Mouse (Mus musculus) MEL (cell line): Measurements from ENCODE around the gene Gm10837. TPM values are rescaled to one million over a fixed set of nuclear protein-coding genes. Genes with fewer than 3 reads are reported as not detected.

Experiments
- DNase-seq: peaks from one replicate; pipeline ENCODE4 v3.0.0; 2011; ENCODE audit warnings: low read depth, low spot score
- H3K27ac ChIP-seq: 2 replicates; pipeline ENCODE4 v1.5.1; 2012; ENCODE audit warnings: low read depth, mild to moderate bottlenecking, control low read depth, low read length, moderate library complexity; ENCODE audit not compliant: control insufficient read depth
- H3K27me3 ChIP-seq, 2 experiments: fragments of 150-350 bp in 1 of 2; sonication (generic) in 1 of 2; 2 replicates each; pipeline ENCODE4 v1.6.1; 2012; ENCODE audit warnings: low read length in 2 of 2, mild to moderate bottlenecking in 2 of 2, improper control_type of control experiment in 1 of 2, moderate library complexity in 1 of 2; ENCODE audit not compliant: insufficient read depth in 2 of 2, control insufficient read depth in 1 of 2
- H3K36me3 ChIP-seq, 2 experiments: 2 replicates each; pipeline ENCODE4 v1.6.1; 2012 to 2014; ENCODE audit warnings: low read length in 2 of 2, improper control_type of control experiment in 1 of 2, inconsistent platforms in 1 of 2, mild to moderate bottlenecking in 1 of 2; ENCODE audit not compliant: insufficient read depth in 2 of 2, control insufficient read depth in 1 of 2
- H3K4me1 ChIP-seq, 2 experiments: fragments of 150-350 bp in 1 of 2; sonication (generic) in 1 of 2; 2 replicates each; pipeline ENCODE4 v1.6.1; 2012; ENCODE audit warnings: low read length in 2 of 2, improper control_type of control experiment in 1 of 2, mild to moderate bottlenecking in 1 of 2; ENCODE audit not compliant: insufficient read depth in 2 of 2, control insufficient read depth in 1 of 2
- H3K4me3 ChIP-seq, 2 experiments: fragments of 150-350 bp in 1 of 2; sonication (generic) in 1 of 2; 2 replicates each; pipeline ENCODE4 v1.5.1; 2012; ENCODE audit warnings: low read depth in 2 of 2, low read length in 2 of 2, mild to moderate bottlenecking in 2 of 2, moderate library complexity in 2 of 2, control low read depth in 1 of 2, improper control_type of control experiment in 1 of 2; ENCODE audit not compliant: control insufficient read depth in 1 of 2, insufficient read depth in 1 of 2
- H3K79me2 ChIP-seq: 2 replicates; pipeline ENCODE4 v1.6.1; 2012; ENCODE audit warnings: mild to moderate bottlenecking, low read length, moderate library complexity; ENCODE audit not compliant: control insufficient read depth, poor library complexity, insufficient read depth
- H3K9ac ChIP-seq: 2 replicates; pipeline ENCODE4 v1.6.1; 2012; ENCODE audit warnings: low read depth, mild to moderate bottlenecking, control low read depth, low read length, moderate library complexity; ENCODE audit not compliant: control insufficient read depth, poor library complexity, severe bottlenecking
- H3K9me3 ChIP-seq: fragments of 150-350 bp; sonication (generic); replicated peaks from 2 replicates; pipeline ENCODE4 v1.6.1; 2012; ENCODE audit warnings: mild to moderate bottlenecking, low read length, improper control_type of control experiment, moderate library complexity; ENCODE audit not compliant: insufficient read depth
- BHLHE40 ChIP-seq: IDR thresholded peaks from 2 replicates; pipeline ENCODE4 v1.6.1; 2012; ENCODE audit warnings: low read depth, mild to moderate bottlenecking, inconsistent platforms, low read length, improper control_type of control experiment, borderline replicate concordance
- CHD1 ChIP-seq: IDR thresholded peaks from 2 replicates; pipeline ENCODE4 v1.6.1; 2012; ENCODE audit warnings: low read depth, mild to moderate bottlenecking, inconsistent platforms, low read length, improper control_type of control experiment
- CHD2 ChIP-seq: IDR thresholded peaks from 2 replicates; pipeline ENCODE4 v1.6.1; 2011; ENCODE audit warnings: low read length, improper control_type of control experiment
- CTCF ChIP-seq, 3 experiments: IDR thresholded peaks in 2 of 3; conservative IDR thresholded peaks in 1 of 3; 2 replicates each; pipeline ENCODE4 v1.5.1; 2011 to 2012; ENCODE audit warnings: low read length in 3 of 3, low read depth in 2 of 3, mild to moderate bottlenecking in 2 of 3, improper control_type of control experiment in 1 of 3, inconsistent platforms in 1 of 3, mixed read lengths in 1 of 3, moderate library complexity in 1 of 3; ENCODE audit not compliant: control insufficient read depth in 1 of 3, insufficient read depth in 1 of 3, poor library complexity in 1 of 3, severe bottlenecking in 1 of 3
- E2F4 ChIP-seq: IDR thresholded peaks from 2 replicates; pipeline ENCODE4 v1.6.1; 2011; ENCODE audit warnings: low read depth, low read length, improper control_type of control experiment, borderline replicate concordance
- ELF1 ChIP-seq: IDR thresholded peaks from 2 replicates; pipeline ENCODE4 v1.6.1; 2014; ENCODE audit warnings: low read depth, mild to moderate bottlenecking, inconsistent platforms, low read length, improper control_type of control experiment, moderate library complexity
- EP300 ChIP-seq, 2 experiments: IDR thresholded peaks; 2 replicates each; pipeline ENCODE4 v1.6.1; 2011; ENCODE audit warnings: improper control_type of control experiment in 2 of 2, low read length in 2 of 2, low read depth in 1 of 2, mild to moderate bottlenecking in 1 of 2
- ETS1 ChIP-seq: IDR thresholded peaks from 2 replicates; pipeline ENCODE4 v1.6.1; 2012; ENCODE audit warnings: low read depth, mild to moderate bottlenecking, inconsistent platforms, low read length, improper control_type of control experiment, moderate library complexity
- GABPA ChIP-seq: IDR thresholded peaks from 2 replicates; pipeline ENCODE4 v1.6.1; 2012; ENCODE audit warnings: low read depth, mild to moderate bottlenecking, inconsistent platforms, low read length, improper control_type of control experiment, moderate library complexity
- GATA1 ChIP-seq: IDR thresholded peaks from 2 replicates; pipeline ENCODE4 v1.6.1; 2011; ENCODE audit warnings: low read depth, low read length, improper control_type of control experiment
- HCFC1 ChIP-seq: IDR thresholded peaks from 2 replicates; pipeline ENCODE4 v1.6.1; 2012; ENCODE audit warnings: low read depth, mild to moderate bottlenecking, inconsistent platforms, low read length, improper control_type of control experiment, moderate library complexity
- KAT2A ChIP-seq: conservative IDR thresholded peaks from 2 replicates; pipeline ENCODE4 v1.6.1; 2012; ENCODE audit warnings: low read depth, low read length, improper control_type of control experiment, inconsistent platforms
- MAFK ChIP-seq: IDR thresholded peaks from 2 replicates; pipeline ENCODE4 v1.6.1; 2011; ENCODE audit warnings: low read depth, mild to moderate bottlenecking, low read length, improper control_type of control experiment, borderline replicate concordance
- MAX ChIP-seq: IDR thresholded peaks from 2 replicates; pipeline ENCODE4 v1.6.1; 2011; ENCODE audit warnings: low read length, improper control_type of control experiment
- MAZ ChIP-seq: IDR thresholded peaks from 2 replicates; pipeline ENCODE4 v1.6.1; 2012; ENCODE audit warnings: low read depth, mild to moderate bottlenecking, inconsistent platforms, low read length, improper control_type of control experiment
- MXI1 ChIP-seq: IDR thresholded peaks from 2 replicates; pipeline ENCODE4 v1.6.1; 2011; ENCODE audit warnings: mild to moderate bottlenecking, low read depth, low read length, improper control_type of control experiment
- MYB ChIP-seq: IDR thresholded peaks from 2 replicates; pipeline ENCODE4 v1.6.1; 2011; ENCODE audit warnings: mild to moderate bottlenecking, low read depth, low read length, improper control_type of control experiment
- MYC ChIP-seq: IDR thresholded peaks from 2 replicates; pipeline ENCODE4 v1.6.1; 2011; ENCODE audit warnings: low read depth, mild to moderate bottlenecking, low read length, improper control_type of control experiment, moderate library complexity
- NELFE ChIP-seq: IDR thresholded peaks from 2 replicates; pipeline ENCODE4 v1.6.1; 2011; ENCODE audit warnings: low read depth, low read length, improper control_type of control experiment
- POLR2AphosphoS5 ChIP-seq: IDR thresholded peaks from 2 replicates; pipeline ENCODE4 v1.6.1; 2012; ENCODE audit warnings: low read depth, borderline replicate concordance, mild to moderate bottlenecking, inconsistent platforms, low read length, moderate library complexity, mixed read lengths
- SIN3A ChIP-seq: IDR thresholded peaks from 2 replicates; pipeline ENCODE4 v1.6.1; 2012; ENCODE audit warnings: low read length, improper control_type of control experiment, inconsistent platforms
- TAL1 ChIP-seq: IDR thresholded peaks from 2 replicates; pipeline ENCODE4 v1.6.1; 2012; ENCODE audit warnings: mild to moderate bottlenecking, inconsistent platforms, low read length, moderate library complexity, mixed read lengths
- TBP ChIP-seq: IDR thresholded peaks from 2 replicates; pipeline ENCODE4 v1.8.0; 2011; ENCODE audit warnings: low read depth, low read length, improper control_type of control experiment
- TCF12 ChIP-seq: IDR thresholded peaks from 2 replicates; pipeline ENCODE4 v1.6.1; 2014; ENCODE audit warnings: low read depth, mild to moderate bottlenecking, inconsistent platforms, low read length, improper control_type of control experiment, moderate library complexity
- UBTF ChIP-seq: IDR thresholded peaks from 2 replicates; pipeline ENCODE4 v1.6.1; 2012; ENCODE audit warnings: low read depth, mild to moderate bottlenecking, inconsistent platforms, low read length, improper control_type of control experiment, moderate library complexity, borderline replicate concordance; ENCODE audit not compliant: insufficient read depth
- USF1 ChIP-seq: IDR thresholded peaks from 2 replicates; pipeline ENCODE4 v1.6.1; 2014; ENCODE audit warnings: low read depth, mild to moderate bottlenecking, inconsistent platforms, low read length, improper control_type of control experiment, moderate library complexity
- USF2 ChIP-seq, 2 experiments: IDR thresholded peaks; 2 replicates each; pipeline ENCODE4 v1.6.1; 2011 to 2012; ENCODE audit warnings: improper control_type of control experiment in 2 of 2, low read length in 2 of 2, borderline replicate concordance in 1 of 2, inconsistent platforms in 1 of 2, low read depth in 1 of 2, mild to moderate bottlenecking in 1 of 2; ENCODE audit not compliant: insufficient read depth in 1 of 2
- ZKSCAN1 ChIP-seq: IDR thresholded peaks from 2 replicates; pipeline ENCODE4 v1.6.1; 2012; ENCODE audit warnings: low read depth, mild to moderate bottlenecking, inconsistent platforms, low read length, improper control_type of control experiment, moderate library complexity
- ZMIZ1 ChIP-seq: IDR thresholded peaks from 2 replicates; pipeline ENCODE4 v1.6.1; 2012; ENCODE audit warnings: low read depth, mild to moderate bottlenecking, inconsistent platforms, low read length, improper control_type of control experiment, moderate library complexity
- ZNF384 ChIP-seq: IDR thresholded peaks from 2 replicates; pipeline ENCODE4 v1.6.1; 2012; ENCODE audit warnings: low read depth, mild to moderate bottlenecking, inconsistent platforms, low read length, improper control_type of control experiment
- polyA plus RNA-seq, 2 experiments: library from polyadenylated mRNA; stranded (reverse) in 1 of 2; unstranded in 1 of 2; fragments of >175 nt in 1 of 2; fragments of >200 nt in 1 of 2; gene quantifications; 2 replicates each; pipeline versions ENCODE4 v1.2.1 to v1.2.4; 2012; ENCODE audit warnings: low replicate concordance in 2 of 2, low read depth in 1 of 2; ENCODE audit not compliant: insufficient read length in 2 of 2, insufficient read depth in 1 of 2, missing spikeins in 1 of 2
- total RNA-seq: library from RNA; depleted of rRNA; stranded (reverse); fragments of 300-350 nt; gene quantifications from 2 replicates; pipeline ENCODE4 v1.2.3, GENCODE M21; 2012

Gm10837 gene
- total and polyA plus RNA-seq, 3 experiments = not detected

DNA sequence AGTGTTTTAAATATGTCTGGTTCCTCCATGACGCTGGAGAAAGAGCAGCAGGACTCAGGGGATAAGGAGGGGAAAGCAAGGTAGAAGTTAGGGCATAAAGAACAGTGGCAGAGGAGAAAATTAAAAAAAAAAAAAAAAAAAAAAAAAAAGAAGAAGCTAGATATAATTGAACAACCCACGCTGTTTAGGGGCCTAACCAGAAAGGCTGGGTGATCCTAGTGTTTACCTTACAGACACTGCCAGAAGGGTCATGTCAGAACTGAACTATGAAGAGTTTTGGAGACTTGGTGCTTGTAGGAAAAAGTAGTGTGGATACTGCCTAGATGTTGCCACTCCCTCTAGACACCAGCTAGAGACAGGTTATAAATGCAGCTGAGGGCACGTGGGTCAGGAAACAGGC, 28.9 kb upstream of the Gm10837 start:
- Histone ChIP-seq H3K9me3 (no peaks in the 10 kb centered on the region), H3K27me3 (no peaks in the 10 kb centered on the region), H3K36me3 (peaks cover 5 to 19% of the 10 kb centered on the region in 2 experiments), H3K4me3 (peak overlapping the region; percentile 93 to 94), H3K4me1 (peaks cover 13 to 15% of the 10 kb centered on the region in 2 experiments), H3K79me2 (peaks cover 50% of the 10 kb centered on the region), H3K9ac (peak overlapping the region; percentile 93), H3K27ac (peak overlapping the region; percentile 26)
- TF ChIP-seq NELFE (no peak), POLR2AphosphoS5 (no peak), ZNF384 (peak; percentile 97), USF1 (0 out of 2 replicates have a peak, but pooled peaks have one; percentile 39), TCF12 (no peak), MYC (0 out of 2 replicates have a peak, but pooled peaks have one; percentile 54), MAX (no peak; the same call in 1 of the 2 replicates), USF2 (IDR thresholded peaks at IDR 0.05; ENCODE audit: borderline replicate concordance in 1 of 2, insufficient read depth in 1 of 2, low read depth in 1 of 2, low read length in 2 of 2) (no peak), EP300 (IDR thresholded peaks at IDR 0.05; ENCODE audit: low read depth in 1 of 2, low read length in 2 of 2) (0 out of 4 replicates have a peak, but pooled peaks of 1 of the 2 experiments have one; percentile 14), E2F4 (no peak), HCFC1 (no peak), GATA1 (no peak), TAL1 (no peak), CHD1 (0 out of 2 replicates have a peak, but pooled peaks have one; percentile 44), CTCF (IDR thresholded peaks at IDR 0.05 in 2 of 3, conservative IDR thresholded peaks at IDR 0.05 in 1 of 3; ENCODE audit: control insufficient read depth in 1 of 3, insufficient read depth in 1 of 3, low read depth in 2 of 3, low read length in 3 of 3, poor library complexity in 1 of 3, severe bottlenecking in 1 of 3) (no peak), MXI1 (peak; percentile 68), KAT2A (no peak), SIN3A (peak; percentile 73; the same call in 1 of the 2 replicates), ETS1 (no peak; the same call in 1 of the 2 replicates), MAZ (0 out of 2 replicates have a peak, but pooled peaks have one; percentile 43), MYB (no peak), ZKSCAN1 (no peak), CHD2 (no peak), ZMIZ1 (no peak), MAFK (no peak), ELF1 (no peak), BHLHE40 (no peak), GABPA (no peak), UBTF (no peak), TBP (0 out of 2 replicates have a peak, but pooled peaks have one; percentile 12)
- peak; percentile 63 for DNase-seq
